Mouse (Mus musculus): Measurements from ENCODE around the gene Abca4. TPM values are rescaled to one million over a fixed set of nuclear protein-coding genes. Genes with fewer than 3 reads are reported as not detected.

Abca4 gene
- polyA plus RNA-seq, 1 experiment from 2014 or later = 0.35 TPM

- Histone ChIP-seq H3K4me3 (replicated peaks) (no peak overlapping the region), H3K4me1 (replicated peaks) (peaks cover 20% of the 10 kb centered on the region), H3K9ac (no peak overlapping the region), H3K27ac (no peak overlapping the region), H3K9me3 (replicated peaks) (no peaks in the 10 kb centered on the region), H3K36me3 (no peaks in the 10 kb centered on the region), H3K4me2 (no peak overlapping the region), H3K27me3 (no peaks in the 10 kb centered on the region)
- ATAC-seq (ENCODE audit: low read depth) (no peak), DNase-seq (no peak)
- 61% methylated on average over 9 of the region's 9 CpGs for WGBS (ENCODE audit: insufficient replicate concordance)
Observed at GRCm38 (mm10) chr3:122203675-122204329, 159.6 kb downstream of the Abca4 start.

GRCm38 (mm10) chr3:122205753-122206152, 161.5 kb downstream of the Abca4 start:
- H3K4me2 ChIP-seq = no peak overlapping the region
- 72% methylated on average over 6 of the region's 6 CpGs for WGBS (ENCODE audit: insufficient replicate concordance)
- H3K27ac ChIP-seq = 0 out of 2 replicates have a peak overlapping the region, but pooled peaks have one; percentile 13

GRCm38 (mm10) chr3:122206279-122207070, 162.2 kb downstream of the Abca4 start:
- 56% methylated on average over 8 of the region's 8 CpGs for WGBS (ENCODE audit: insufficient replicate concordance)
- Histone ChIP-seq H3K4me1 (replicated peaks) (peaks cover 19% of the 10 kb centered on the region), H3K9me3 (replicated peaks) (no peaks in the 10 kb centered on the region), H3K9ac (no peak overlapping the region), H3K4me3 (replicated peaks) (no peak overlapping the region), H3K36me3 (no peaks in the 10 kb centered on the region), H3K27me3 (no peaks in the 10 kb centered on the region), H3K4me2 (no peak overlapping the region), H3K27ac (peak overlapping the region; percentile 43; the same call in 1 of the 2 replicates)
- DNase-seq = no peak
- ATAC-seq (ENCODE audit: low read depth) = peak; percentile 66

More at GRCm38 (mm10) chr3:122205753-122206152, 161.5 kb downstream of the Abca4 start:
- Histone ChIP-seq H3K4me3 (replicated peaks) (no peak overlapping the region), H3K4me1 (replicated peaks) (peaks cover 19% of the 10 kb centered on the region), H3K27me3 (no peaks in the 10 kb centered on the region), H3K9ac (no peak overlapping the region), H3K36me3 (no peaks in the 10 kb centered on the region), H3K9me3 (replicated peaks) (no peaks in the 10 kb centered on the region)
- no peak for ATAC-seq (ENCODE audit: low read depth)
- DNase-seq = no peak

- WGBS (ENCODE audit: insufficient replicate concordance) = 71% methylated on average over 6 of the region's 6 CpGs
Observed at GRCm38 (mm10) chr3:122207766-122208165, 163.5 kb downstream of the Abca4 start.

GRCm38 (mm10) chr3:122208296-122209225, 164.3 kb downstream of the Abca4 start:
- H3K9me3 ChIP-seq (replicated peaks) = no peaks in the 10 kb centered on the region
- H3K4me2 ChIP-seq = peak overlapping the region; percentile 8; the same call in 1 of the 2 replicates
- no peak overlapping the region for H3K4me3 ChIP-seq (replicated peaks)
- H3K9ac ChIP-seq = no peak overlapping the region
- no peaks in the 10 kb centered on the region for H3K27me3 ChIP-seq
- 0 out of 2 replicates have a peak overlapping the region, but pooled peaks have one; percentile 5 for H3K27ac ChIP-seq
- 52% methylated on average over 15 of the region's 15 CpGs for WGBS (ENCODE audit: insufficient replicate concordance)
- no peaks in the 10 kb centered on the region for H3K36me3 ChIP-seq
- H3K4me1 ChIP-seq (replicated peaks) = peaks cover 10% of the 10 kb centered on the region; the same call in 1 of the 2 replicates
- ATAC-seq (ENCODE audit: low read depth) (no peak), DNase-seq (no peak)

More at GRCm38 (mm10) chr3:122207766-122208165, 163.5 kb downstream of the Abca4 start:
- Histone ChIP-seq H3K4me1 (replicated peaks) (peaks cover 11% of the 10 kb centered on the region; the same call in 1 of the 2 replicates), H3K9me3 (replicated peaks) (no peaks in the 10 kb centered on the region), H3K4me2 (no peak overlapping the region), H3K4me3 (replicated peaks) (no peak overlapping the region), H3K27me3 (no peaks in the 10 kb centered on the region), H3K36me3 (no peaks in the 10 kb centered on the region), H3K9ac (no peak overlapping the region), H3K27ac (no peak overlapping the region)
- DNase-seq (no peak), ATAC-seq (ENCODE audit: low read depth) (no peak)

- Histone ChIP-seq H3K27ac (no peak overlapping the region), H3K36me3 (no peaks in the 10 kb centered on the region), H3K4me3 (replicated peaks) (no peak overlapping the region), H3K4me2 (no peak overlapping the region), H3K27me3 (no peaks in the 10 kb centered on the region), H3K4me1 (replicated peaks) (peaks cover 10% of the 10 kb centered on the region; the same call in 1 of the 2 replicates), H3K9ac (no peak overlapping the region), H3K9me3 (replicated peaks) (no peaks in the 10 kb centered on the region)
- no peak for ATAC-seq (ENCODE audit: low read depth)
- WGBS (ENCODE audit: insufficient replicate concordance) = 58% methylated on average over 11 of the region's 11 CpGs
- DNase-seq = no peak
Observed at GRCm38 (mm10) chr3:122209511-122209910, 165.3 kb downstream of the Abca4 start.

GRCm38 (mm10) chr3:122210434-122210833, 166.2 kb downstream of the Abca4 start:
- Histone ChIP-seq H3K4me1 (replicated peaks) (peaks cover 10% of the 10 kb centered on the region; the same call in 1 of the 2 replicates), H3K9me3 (replicated peaks) (no peaks in the 10 kb centered on the region), H3K27ac (no peak overlapping the region), H3K4me3 (replicated peaks) (no peak overlapping the region), H3K4me2 (no peak overlapping the region), H3K27me3 (no peaks in the 10 kb centered on the region), H3K36me3 (no peaks in the 10 kb centered on the region), H3K9ac (no peak overlapping the region)
- no peak for DNase-seq
- 67% methylated on average over 5 of the region's 5 CpGs for WGBS (ENCODE audit: insufficient replicate concordance)
- ATAC-seq (ENCODE audit: low read depth) = no peak

GRCm38 (mm10) chr3:122210846-122211245, 166.6 kb downstream of the Abca4 start:
- no peak overlapping the region for H3K9ac ChIP-seq
- no peak overlapping the region for H3K27ac ChIP-seq
- H3K4me2 ChIP-seq = no peak overlapping the region
- WGBS (ENCODE audit: insufficient replicate concordance) = 73% methylated on average over 7 of the region's 7 CpGs
- H3K9me3 ChIP-seq (replicated peaks) = no peaks in the 10 kb centered on the region
- peaks cover 10% of the 10 kb centered on the region; the same call in 1 of the 2 replicates for H3K4me1 ChIP-seq (replicated peaks)
- DNase-seq = no peak
- H3K36me3 ChIP-seq = no peaks in the 10 kb centered on the region
- no peak overlapping the region for H3K4me3 ChIP-seq (replicated peaks)
- no peak for ATAC-seq (ENCODE audit: low read depth)
- H3K27me3 ChIP-seq = no peaks in the 10 kb centered on the region

GRCm38 (mm10) chr3:122211446-122212125, 167.3 kb downstream of the Abca4 start:
- Histone ChIP-seq H3K36me3 (no peaks in the 10 kb centered on the region), H3K27ac (no peak overlapping the region), H3K4me2 (no peak overlapping the region), H3K9ac (no peak overlapping the region), H3K9me3 (replicated peaks) (no peaks in the 10 kb centered on the region), H3K4me1 (replicated peaks) (peaks cover 10% of the 10 kb centered on the region; the same call in 1 of the 2 replicates), H3K4me3 (replicated peaks) (no peak overlapping the region), H3K27me3 (no peaks in the 10 kb centered on the region)
- ATAC-seq (ENCODE audit: low read depth) (no peak), DNase-seq (no peak)
- 62% methylated on average over 13 of the region's 13 CpGs for WGBS (ENCODE audit: insufficient replicate concordance)

- no peak overlapping the region for H3K9ac ChIP-seq
- no peaks in the 10 kb centered on the region for H3K4me1 ChIP-seq (replicated peaks)
- H3K4me2 ChIP-seq = no peak overlapping the region
- WGBS (ENCODE audit: insufficient replicate concordance) = 64% methylated on average over 3 of the region's 3 CpGs
- DNase-seq (no peak), ATAC-seq (ENCODE audit: low read depth) (no peak)
- H3K9me3 ChIP-seq (replicated peaks) = no peaks in the 10 kb centered on the region
- no peak overlapping the region for H3K27ac ChIP-seq
- H3K36me3 ChIP-seq = no peaks in the 10 kb centered on the region
- 0 out of 2 replicates have a peak, but pooled peaks cover 6% of the 10 kb centered on the region for H3K27me3 ChIP-seq
- H3K4me3 ChIP-seq (replicated peaks) = no peak overlapping the region
Observed at GRCm38 (mm10) chr3:122221240-122222036, 177.2 kb downstream of the Abca4 start.

All from liver, embryonic 13.5 days (tissue).